Mouse (Mus musculus): Measurements from ENCODE around the gene Psen2. TPM values are rescaled to one million over a fixed set of nuclear protein-coding genes. Genes with fewer than 3 reads are reported as not detected.

Gene Psen2
- polyA plus RNA-seq, 1 experiment, result 17.9 TPM

- Histone ChIP-seq H3K27ac (replicated peaks; ENCODE audit: low read depth, low read length) (no peak overlapping the region), H3K4me1 (ENCODE audit: control insufficient read depth, insufficient read depth, insufficient read length, low read length) (peaks cover 35% of the 10 kb centered on the region), H3K4me3 (ENCODE audit: insufficient read depth, low read depth, low read length) (no peak overlapping the region)
Measured at GRCm38 (mm10) chr1:180288227-180288626, 25.0 kb upstream of the Psen2 start.

- Histone ChIP-seq H3K4me3 (ENCODE audit: insufficient read depth, low read depth, low read length) (no peak overlapping the region), H3K27ac (replicated peaks; ENCODE audit: low read depth, low read length) (peak overlapping the region; percentile 54)
Measured at GRCm38 (mm10) chr1:180286081-180286831, 23.0 kb upstream of the Psen2 start.

DNA sequence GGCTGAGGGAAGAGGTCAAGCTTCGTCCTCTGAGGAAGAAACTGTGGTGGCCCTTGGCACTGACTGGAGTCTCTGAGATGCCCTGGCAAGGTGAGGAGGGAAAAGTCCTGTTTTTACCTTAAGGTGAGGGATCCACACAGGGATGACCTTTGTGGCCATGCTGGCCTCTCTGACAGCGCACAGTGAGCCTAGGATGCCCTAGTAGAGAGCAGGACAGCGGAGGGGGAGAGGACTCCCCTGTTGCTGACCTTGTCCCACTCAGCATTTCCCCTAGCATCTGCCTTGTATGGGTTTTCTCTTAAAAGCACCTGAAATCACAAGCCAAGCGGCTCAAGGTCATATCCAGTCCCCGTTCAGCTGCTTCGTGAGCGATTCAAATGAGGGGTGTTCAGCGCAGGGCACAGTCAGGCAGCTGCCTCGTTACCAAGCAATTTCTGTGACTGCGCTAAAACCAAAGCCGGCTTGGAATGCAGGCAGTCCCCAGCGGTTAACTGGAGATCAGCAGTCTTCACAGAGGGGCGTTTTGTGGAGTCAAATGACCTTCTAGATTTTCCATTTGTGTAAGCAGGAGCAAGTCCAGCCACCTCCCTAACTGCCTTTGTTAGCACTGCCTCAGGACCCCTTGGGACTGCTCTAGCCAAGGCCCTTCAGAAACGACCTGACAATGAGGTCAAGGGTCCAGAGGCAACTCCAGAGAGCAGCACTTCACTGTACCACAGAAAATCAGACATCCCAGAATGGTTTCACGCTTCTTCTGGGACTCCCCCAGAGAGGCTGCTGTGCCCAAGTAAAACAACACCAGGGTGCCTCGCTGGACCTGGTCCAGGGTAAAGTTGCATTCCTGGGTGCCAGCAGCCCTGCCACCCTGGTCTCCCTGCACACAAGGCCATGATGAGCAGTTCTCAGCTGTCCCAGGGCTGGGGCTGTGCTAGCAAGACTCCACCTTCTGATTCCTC is 20.9 kb upstream of the Psen2 start:
- peak overlapping the region; percentile 75 for H3K27ac ChIP-seq (replicated peaks; ENCODE audit: low read depth, low read length)
- peaks cover 37% of the 10 kb centered on the region for H3K4me1 ChIP-seq (ENCODE audit: control insufficient read depth, insufficient read depth, insufficient read length, low read length)
- no peak overlapping the region for H3K4me3 ChIP-seq (ENCODE audit: insufficient read depth, low read depth, low read length)

More at GRCm38 (mm10) chr1:180286081-180286831, 23.0 kb upstream of the Psen2 start:
- peaks cover 31% of the 10 kb centered on the region for H3K4me1 ChIP-seq (ENCODE audit: control insufficient read depth, insufficient read depth, insufficient read length, low read length)

DNA sequence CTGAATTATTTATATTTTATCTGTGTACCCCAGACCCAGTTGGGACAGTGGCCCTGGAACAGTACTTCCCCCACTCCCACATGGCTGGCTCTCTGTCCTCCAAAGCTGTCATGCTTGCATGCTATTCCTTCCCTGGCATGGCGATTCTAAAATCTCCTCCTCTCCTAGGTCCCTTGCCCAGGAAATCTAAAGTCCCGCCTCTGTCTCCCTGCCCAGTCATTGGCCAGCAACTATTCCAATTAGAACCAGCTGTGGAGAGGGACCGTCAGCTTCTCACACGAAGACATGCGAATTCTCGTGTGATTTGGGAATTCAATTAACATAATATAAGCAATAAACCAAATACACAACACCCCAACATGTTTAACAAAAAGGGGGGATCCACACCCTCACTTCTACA is 19.3 kb upstream of the Psen2 start:
- H3K4me1 ChIP-seq (ENCODE audit: control insufficient read depth, insufficient read depth, insufficient read length, low read length), result peaks cover 41% of the 10 kb centered on the region
- H3K27ac ChIP-seq (replicated peaks; ENCODE audit: low read depth, low read length), result no peak overlapping the region
- no peak overlapping the region for H3K4me3 ChIP-seq (ENCODE audit: insufficient read depth, low read depth, low read length)

DNA sequence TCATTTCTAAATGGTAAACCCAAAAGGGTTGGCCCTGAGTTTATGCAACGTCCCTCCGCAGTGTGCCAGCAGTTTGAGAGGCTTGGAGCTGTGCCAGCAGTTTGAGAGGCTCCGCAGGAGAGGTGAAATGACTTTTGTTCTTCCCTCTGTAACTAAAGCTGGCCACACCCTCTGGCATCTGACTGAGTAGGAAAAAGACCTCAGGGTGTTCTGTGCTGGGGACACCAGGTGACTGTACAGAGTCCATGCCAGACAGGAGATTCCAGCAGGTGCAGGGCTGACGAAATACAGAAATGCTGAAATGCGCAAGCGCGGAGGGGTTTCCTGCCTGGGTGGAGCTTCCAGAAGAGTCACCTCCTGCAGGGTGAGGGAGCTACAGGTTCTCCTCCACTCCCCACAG is 16.4 kb upstream of the Psen2 start:
- Histone ChIP-seq H3K4me3 (ENCODE audit: insufficient read depth, low read depth, low read length) (0 out of 2 replicates have a peak overlapping the region, but pooled peaks have one; percentile 11), H3K27ac (replicated peaks; ENCODE audit: low read depth, low read length) (peak overlapping the region; percentile 68), H3K4me1 (ENCODE audit: control insufficient read depth, insufficient read depth, insufficient read length, low read length) (peaks cover 41% of the 10 kb centered on the region)

DNA sequence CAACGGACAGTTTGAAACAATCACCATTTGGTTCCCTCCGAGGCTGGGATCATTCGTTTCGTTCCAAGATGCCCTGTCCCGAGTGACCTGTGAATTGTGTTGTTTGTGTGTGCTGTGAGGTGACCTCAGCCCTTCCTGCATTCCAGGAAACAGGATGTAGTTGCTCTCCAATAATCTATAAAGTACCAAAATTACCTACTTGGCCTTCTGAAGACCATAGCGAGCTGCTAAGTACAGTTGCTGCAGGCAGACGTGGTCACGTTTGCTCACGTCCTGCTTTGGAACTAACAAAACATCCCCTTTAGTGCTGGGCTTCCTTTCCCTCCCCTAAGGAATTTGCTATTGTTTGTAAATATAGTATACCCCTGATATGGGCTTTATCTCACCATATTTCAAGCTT is 14.3 kb upstream of the Psen2 start:
- Histone ChIP-seq H3K27ac (replicated peaks; ENCODE audit: low read depth, low read length) (peak overlapping the region; percentile 93), H3K4me1 (ENCODE audit: control insufficient read depth, insufficient read depth, insufficient read length, low read length) (peaks cover 28% of the 10 kb centered on the region), H3K4me3 (ENCODE audit: insufficient read depth, low read depth, low read length) (no peak overlapping the region)

- no peak overlapping the region for H3K4me3 ChIP-seq (ENCODE audit: insufficient read depth, low read depth, low read length)
Measured at GRCm38 (mm10) chr1:180274725-180275308, 11.6 kb upstream of the Psen2 start.

GRCm38 (mm10) chr1:180269033-180269432 is 5.8 kb upstream of the Psen2 start:
- Histone ChIP-seq H3K27ac (replicated peaks; ENCODE audit: low read depth, low read length) (peak overlapping the region; percentile 45), H3K4me1 (ENCODE audit: control insufficient read depth, insufficient read depth, insufficient read length, low read length) (no peaks in the 10 kb centered on the region; the same call in 1 of the 2 replicates), H3K4me3 (ENCODE audit: insufficient read depth, low read depth, low read length) (no peak overlapping the region)

More at GRCm38 (mm10) chr1:180274725-180275308, 11.6 kb upstream of the Psen2 start:
- H3K4me1 ChIP-seq (ENCODE audit: control insufficient read depth, insufficient read depth, insufficient read length, low read length), result peaks cover 25% of the 10 kb centered on the region
- H3K27ac ChIP-seq (replicated peaks; ENCODE audit: low read depth, low read length), result peak overlapping the region; percentile 31

DNA sequence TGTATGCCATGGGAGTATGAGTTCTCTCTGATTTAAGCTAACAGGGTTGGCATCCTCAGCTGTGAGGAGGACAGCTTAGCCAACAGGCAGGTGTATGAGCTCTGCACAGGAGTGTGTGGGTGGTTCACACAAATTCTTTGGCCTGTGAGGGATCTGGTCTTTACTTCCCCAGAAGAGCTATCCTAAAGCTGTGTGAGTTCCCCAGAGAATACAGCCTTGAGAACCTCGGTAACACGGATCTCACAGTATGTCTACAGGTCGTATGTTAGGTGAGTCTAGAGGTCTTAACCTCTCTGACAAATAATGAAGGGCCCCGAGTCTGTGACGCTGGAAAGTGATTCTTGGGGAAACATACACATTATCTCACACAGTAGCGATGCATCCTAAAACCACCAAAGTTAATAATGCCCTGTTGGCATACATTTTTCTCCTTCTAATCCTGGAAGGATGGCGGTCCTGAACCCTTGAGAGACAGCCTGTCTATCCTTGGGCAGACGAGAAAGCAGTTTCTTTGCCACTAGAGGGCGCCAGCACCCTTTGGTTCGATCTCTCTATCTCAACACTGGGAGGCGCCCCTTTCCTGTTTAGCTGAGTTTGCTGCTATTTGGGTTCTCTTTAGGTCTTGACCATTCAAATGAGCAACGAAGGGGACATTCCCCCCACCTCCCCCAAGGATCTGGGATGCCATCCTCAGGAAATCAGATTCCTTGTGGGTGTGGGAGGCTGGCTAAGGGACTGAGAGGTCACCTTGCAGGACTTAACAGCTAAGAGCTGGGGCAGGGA is 5.2 kb upstream of the Psen2 start:
- Histone ChIP-seq H3K4me3 (ENCODE audit: insufficient read depth, low read depth, low read length) (no peak overlapping the region), H3K27ac (replicated peaks; ENCODE audit: low read depth, low read length) (peak overlapping the region; percentile 45), H3K4me1 (ENCODE audit: control insufficient read depth, insufficient read depth, insufficient read length, low read length) (no peaks in the 10 kb centered on the region; the same call in 1 of the 2 replicates)

DNA sequence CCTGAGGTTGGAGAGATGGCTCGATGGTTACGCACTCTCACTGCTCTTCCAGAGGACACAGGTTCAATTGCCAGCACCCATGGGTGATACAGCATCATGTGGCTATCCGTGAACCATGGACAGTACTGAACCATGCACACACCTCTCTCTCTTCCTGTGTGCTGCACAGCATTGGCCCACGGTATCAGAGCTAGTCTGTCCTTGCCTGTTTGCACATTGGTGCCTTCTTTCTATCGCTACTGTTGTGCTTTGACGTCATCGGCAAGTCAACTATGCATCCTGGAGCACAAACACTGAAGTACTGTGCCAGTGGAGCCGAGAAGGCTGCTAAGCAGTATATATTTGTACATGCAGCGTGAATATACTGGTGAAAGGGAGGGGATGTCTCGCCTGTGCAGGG is 3.9 kb upstream of the Psen2 start:
- Histone ChIP-seq H3K4me3 (ENCODE audit: insufficient read depth, low read depth, low read length) (no peak overlapping the region), H3K27ac (replicated peaks; ENCODE audit: low read depth, low read length) (no peak overlapping the region), H3K4me1 (ENCODE audit: control insufficient read depth, insufficient read depth, insufficient read length, low read length) (peaks cover 3% of the 10 kb centered on the region)

DNA sequence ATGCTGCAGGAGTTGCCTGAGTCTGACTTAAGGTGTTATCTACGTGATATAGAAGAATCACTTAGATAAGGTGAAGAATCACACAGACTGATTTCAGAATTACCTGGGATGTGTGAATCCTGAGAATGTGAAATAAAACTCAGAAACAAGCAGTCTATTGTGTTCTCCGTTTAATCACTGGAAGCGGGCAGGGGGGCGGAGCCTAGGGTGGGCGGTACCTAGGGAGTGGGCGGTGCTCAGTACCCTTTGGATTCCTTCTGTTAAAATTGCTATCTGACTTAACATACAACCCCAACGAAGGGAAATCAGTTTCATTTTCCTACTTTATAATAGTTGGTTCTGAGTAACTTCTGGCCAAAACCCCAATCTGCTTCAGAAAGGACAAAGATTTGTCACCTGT is 2.2 kb upstream of the Psen2 start:
- H3K4me3 ChIP-seq (ENCODE audit: insufficient read depth, low read depth, low read length), result peak overlapping the region; percentile 16; the same call in 1 of the 2 replicates
- H3K4me1 ChIP-seq (ENCODE audit: control insufficient read depth, insufficient read depth, insufficient read length, low read length), result peaks cover 10% of the 10 kb centered on the region
- H3K27ac ChIP-seq (replicated peaks; ENCODE audit: low read depth, low read length), result 0 out of 2 replicates have a peak overlapping the region, but pooled peaks have one; percentile 1

DNA sequence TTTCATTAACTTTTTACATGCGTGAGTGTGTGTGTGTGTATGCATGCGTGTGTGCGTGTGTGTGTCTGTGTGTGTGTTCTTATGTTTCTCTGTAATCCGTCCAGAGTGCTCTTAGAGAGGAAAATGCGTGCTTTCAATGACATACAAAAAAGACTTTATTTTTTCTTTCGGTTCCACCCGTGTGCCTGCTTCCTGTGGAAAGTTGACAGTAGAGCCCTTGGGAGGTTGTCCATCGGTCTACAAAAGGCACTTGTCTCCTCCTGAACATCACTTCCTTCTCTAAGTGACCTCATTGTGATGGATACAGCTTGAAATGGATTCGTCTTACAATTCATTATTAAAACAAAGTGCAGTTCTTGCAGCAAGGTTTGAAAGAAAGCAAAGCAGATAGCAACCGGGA is 1.6 kb upstream of the Psen2 start:
- H3K27ac ChIP-seq (replicated peaks; ENCODE audit: low read depth, low read length), result peak overlapping the region; percentile 1; the same call in 1 of the 2 replicates
- H3K4me1 ChIP-seq (ENCODE audit: control insufficient read depth, insufficient read depth, insufficient read length, low read length), result peaks cover 10% of the 10 kb centered on the region
- peak overlapping the region; percentile 16; the same call in 1 of the 2 replicates for H3K4me3 ChIP-seq (ENCODE audit: insufficient read depth, low read depth, low read length)

DNA sequence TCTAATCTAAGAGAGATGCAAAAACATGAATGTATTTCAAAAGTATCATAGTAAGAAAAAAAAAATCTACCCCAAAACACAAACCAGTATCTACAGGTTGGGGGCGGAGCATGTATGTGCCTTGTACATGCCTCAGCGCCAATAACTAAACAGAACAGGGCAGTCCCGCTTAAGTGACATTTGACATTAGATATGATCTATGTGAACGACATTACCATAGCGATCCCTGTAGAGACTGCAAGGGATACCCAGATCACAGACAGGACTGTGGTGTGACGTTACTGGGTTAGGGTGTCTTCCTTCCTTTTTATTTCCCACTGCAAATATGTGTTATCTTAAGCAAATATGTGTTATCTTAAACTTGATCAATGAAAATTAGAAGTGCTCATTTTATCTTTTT is 1.2 kb upstream of the Psen2 start:
- no peak overlapping the region for H3K4me3 ChIP-seq (ENCODE audit: insufficient read depth, low read depth, low read length)

GRCm38 (mm10) chr1:180261857-180262570 is 1.2 kb downstream of the Psen2 start:
- Histone ChIP-seq H3K27ac (replicated peaks; ENCODE audit: low read depth, low read length) (peak overlapping the region; percentile 72; the same call in 1 of the 2 replicates), H3K4me3 (ENCODE audit: insufficient read depth, low read depth, low read length) (no peak overlapping the region), H3K4me1 (ENCODE audit: control insufficient read depth, insufficient read depth, insufficient read length, low read length) (peaks cover 10% of the 10 kb centered on the region)

More for the DNA sequence above, 1.2 kb upstream of the Psen2 start:
- no peak overlapping the region for H3K27ac ChIP-seq (replicated peaks; ENCODE audit: low read depth, low read length)
- H3K4me1 ChIP-seq (ENCODE audit: control insufficient read depth, insufficient read depth, insufficient read length, low read length), result peaks cover 10% of the 10 kb centered on the region
